Mouse (Mus musculus) spleen, adult 12 weeks (tissue): ENCODE results near the gene Btbd3.

Experiments used
- DNase-seq: peaks from one replicate; pipeline ENCODE4 v3.0.0; 2022; ENCODE audit warnings: low spot score

The Btbd3 gene

DNA sequence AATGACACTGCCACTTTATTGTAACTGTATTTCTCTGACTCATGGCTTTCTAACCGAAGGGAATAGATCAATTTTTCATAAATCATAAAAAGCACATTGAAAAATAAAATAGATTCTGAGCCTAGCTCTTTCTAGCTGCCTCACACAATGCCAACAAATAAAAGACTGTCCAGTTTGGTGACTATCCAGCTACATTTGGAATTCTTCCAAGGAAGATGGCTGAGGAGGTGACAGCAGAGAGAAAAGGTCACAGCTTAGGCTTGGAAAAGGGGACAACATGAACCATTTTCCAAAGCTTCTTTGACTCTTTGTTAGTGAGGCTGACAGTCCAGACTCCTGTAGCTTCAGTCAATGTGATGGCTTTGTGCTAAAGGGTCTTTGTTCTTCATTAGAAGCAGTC, 132.2 kb downstream of the Btbd3 start:
- DNase-seq, result no peak

DNA sequence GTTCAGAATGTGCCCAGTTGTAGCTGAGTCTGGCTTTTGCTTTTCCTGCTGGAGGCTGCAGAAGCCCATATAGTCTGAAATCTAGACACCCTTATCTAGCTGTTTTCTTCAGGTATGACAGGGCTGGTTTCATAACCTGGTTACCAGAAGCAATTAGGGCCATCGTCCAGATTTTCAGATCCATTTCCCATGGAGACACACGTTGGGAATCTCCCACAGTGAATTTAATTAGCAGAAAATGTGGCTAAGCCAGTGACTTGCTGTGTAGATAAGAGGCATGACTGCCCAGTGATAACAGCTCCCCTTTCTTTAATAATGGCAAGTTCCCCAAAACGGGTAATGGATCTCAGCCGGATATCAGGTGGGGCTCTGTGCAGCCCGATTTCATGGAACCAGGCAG, 146.7 kb downstream of the Btbd3 start:
- DNase-seq, result no peak

DNA sequence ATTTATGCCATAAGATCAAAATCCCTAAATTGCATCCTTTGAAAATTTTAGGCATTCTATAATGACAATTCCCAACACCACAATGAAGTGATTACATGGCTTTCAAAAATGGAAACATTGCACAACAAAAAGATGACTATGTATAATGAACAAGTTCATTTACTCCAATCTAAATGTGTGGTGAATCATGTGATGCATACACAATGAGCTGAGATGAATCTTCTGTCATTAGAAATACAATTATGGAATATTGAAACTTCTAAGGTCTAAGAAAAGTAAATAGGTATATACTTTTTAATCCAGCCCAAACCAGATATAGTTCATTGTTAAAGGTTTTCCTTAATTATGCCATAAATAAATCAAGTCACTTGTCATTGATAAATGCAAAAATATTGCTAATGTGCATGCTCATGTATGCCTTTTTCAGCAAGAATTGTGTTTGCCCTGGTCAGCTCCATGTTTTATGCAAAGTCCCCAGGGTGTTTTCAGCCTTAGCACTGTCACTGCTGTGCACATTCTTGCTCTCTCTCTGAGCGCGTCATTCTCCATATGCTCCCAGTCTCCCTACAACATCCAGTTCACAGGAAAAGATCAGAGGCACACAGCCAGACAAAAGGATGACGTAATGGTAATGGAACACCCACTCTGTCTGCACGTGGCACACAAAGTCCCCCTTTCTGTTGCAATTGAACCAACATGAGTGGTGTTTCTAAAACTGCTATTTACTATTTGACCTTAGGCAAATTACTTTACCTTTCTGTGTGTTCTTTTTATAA, 149.6 kb downstream of the Btbd3 start:
- no peak for DNase-seq

DNA sequence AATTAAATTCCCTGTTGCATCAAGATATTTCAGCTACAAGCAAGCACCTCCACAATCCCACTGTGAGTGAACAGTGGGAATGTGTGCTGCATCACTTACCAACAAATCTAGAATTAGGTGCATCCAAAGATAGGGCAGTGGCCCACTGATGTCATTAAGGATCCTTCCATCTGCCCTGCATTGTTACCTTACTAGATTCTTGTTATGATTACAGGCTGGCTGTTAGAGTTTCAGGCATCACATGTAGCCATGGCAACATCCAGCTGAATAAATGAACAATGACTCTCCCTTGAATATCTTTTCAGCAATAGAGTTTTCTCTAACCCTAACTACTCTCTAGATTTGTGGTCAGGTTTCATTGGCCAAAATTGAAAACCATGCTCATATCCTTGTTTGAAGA, 150.3 kb downstream of the Btbd3 start:
- DNase-seq, result no peak

DNA sequence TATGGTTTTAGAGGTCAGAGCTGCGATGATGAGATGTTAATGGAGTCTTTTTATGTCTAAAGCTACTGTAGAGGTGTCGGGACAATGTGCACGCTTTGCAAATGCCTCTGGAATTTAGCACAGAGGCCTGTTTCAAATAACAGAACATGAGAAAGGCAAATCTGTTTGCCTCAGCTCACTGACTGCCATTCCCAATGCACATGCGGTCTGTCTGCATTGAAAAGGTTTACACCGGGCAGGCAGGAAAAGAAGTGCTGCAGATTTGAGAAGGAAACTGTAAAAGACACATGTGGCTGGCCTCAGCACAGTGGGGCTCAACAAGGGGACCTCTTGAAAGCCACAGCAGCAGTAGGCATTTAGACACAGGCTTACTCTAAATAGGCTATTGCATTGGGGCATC, 156.2 kb downstream of the Btbd3 start:
- no peak for DNase-seq

DNA sequence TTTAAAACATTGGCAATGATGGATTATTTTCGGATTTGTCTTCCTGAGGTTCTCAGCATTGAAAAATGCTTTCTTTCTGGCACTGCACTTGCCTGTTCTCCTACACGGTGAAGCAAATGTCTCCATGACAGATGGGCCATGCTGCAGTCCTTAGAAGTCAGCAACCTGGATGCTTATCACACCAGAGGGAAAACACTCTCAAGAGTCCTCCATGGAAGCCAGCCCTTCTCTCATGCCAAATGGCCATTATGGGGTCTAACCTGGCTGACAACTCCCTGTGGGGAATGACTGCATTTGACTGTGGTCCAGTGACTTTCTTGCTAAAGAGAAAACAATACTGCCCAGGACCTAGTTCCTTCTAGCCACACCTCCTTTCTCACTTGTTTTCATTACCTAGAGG, 166.0 kb downstream of the Btbd3 start:
- no peak for DNase-seq

DNA sequence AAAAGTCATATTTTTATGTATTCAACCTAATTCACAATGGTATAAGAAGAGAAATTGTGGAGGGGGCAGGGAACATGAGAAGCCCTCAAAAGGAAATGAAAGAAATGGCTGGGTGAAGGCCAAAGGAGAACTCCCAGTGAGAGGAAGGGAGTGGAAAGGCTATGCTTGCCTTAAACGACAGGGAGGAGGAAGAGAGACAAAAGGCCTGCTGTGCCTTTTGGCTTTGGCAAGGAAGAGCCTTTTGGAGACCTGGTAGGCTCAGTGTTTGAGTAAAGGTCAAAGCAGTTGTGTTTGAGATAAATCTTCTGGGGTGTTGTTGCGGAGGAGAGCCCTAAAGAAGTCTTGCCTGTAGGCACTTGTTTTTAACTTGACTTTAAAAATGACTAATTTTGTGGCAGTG, 175.6 kb downstream of the Btbd3 start:
- DNase-seq, result no peak

DNA sequence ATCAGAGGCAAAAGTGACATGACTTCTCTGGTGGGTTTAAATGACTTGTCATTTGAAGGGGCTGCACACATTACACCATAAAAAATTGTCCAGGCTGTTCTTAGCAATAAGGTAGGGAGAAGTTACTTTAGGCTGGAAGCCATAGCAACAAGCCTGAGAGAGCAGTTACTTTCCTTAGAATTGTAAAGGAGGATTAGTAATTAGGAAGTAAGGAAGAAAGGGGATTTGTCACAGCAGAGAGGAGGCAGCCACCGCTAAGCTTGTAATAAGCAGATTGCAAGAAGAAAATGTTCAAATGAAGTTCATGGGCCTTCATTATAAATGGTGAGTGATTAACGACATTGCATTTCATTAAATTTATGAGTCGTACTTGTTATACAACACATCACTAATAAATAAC, 190.1 kb downstream of the Btbd3 start:
- DNase-seq, result no peak

DNA sequence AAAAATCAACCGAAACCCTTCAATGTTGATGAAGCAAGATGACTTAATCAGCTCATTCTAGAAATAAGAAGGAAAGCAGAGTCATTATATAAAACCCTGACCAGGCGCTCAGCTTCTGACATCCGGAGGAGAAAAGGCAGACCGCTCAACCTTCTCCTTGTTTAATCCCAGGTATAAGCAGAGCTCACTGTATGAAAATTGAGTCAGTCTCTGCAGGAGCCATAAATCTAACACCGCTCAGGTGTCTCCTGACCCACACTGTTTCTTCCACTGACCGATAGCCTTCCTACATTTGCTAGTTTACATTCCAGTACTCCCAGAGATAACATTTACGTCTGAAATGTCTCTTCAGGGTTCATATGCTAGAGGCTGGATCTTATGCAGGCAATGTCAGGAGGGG, 190.6 kb downstream of the Btbd3 start:
- no peak for DNase-seq

DNA sequence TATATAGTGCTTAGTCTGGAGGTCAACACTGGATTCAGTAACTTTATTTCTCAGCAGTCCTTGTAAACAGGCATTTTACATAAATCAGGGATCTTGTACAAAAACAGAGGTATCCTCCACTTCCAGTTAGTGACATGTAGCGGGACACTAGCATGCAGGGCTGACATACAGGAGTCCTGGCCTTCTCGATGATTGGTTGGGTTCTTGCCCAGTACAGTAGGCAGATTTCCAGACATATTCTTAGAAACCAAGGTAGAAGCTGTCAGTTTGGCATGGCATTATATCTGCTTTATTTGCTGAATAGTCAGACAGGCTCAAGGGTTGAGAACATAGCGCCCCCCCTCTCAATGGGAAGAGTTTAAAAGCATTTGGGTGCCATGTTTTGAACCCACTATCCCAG, 191.3 kb downstream of the Btbd3 start:
- no peak for DNase-seq

DNA sequence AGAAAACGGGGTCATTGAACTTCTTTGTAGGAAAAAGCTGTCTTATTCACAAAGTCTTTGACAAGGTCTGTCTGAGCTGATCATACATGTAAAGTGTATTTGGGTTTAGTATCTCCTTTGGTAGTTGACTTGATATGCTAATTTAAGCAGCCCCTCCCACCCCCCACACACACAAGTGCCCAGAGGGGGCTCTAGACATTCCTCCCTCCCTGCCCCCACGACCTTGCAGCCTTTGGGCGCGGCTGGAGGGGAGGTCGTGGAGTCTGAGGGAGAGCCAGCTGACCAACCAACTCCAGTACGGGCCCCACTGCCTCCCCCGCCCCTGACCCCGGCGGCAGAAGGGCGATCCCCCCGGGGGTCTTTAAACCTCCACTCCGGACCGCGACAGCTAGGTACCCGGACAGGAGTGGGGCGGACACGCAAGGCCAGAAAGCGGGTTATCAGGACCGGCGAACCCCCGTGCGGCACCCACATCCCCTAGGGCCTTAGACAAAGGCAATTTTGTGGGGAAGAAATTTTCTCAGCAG, 211.7 kb downstream of the Btbd3 start:
- no peak for DNase-seq

DNA sequence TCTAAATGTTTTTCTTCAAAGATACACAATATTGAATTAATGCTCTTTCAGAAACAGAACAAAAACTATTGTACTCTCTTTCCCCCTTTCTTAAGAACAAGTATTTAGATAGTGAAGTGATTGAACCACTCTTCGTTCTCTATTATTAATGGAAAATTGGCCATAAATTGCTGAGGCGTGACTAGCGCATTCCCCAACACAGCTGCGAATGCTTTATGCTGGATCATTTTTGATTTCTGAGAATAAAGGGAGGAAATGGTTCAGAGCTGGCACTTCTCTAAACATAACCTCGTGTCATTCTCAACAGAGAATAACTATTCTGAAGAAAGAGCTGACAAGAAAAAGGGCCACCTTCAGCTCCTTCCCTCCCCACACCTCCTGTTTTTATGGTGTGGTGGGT, 217.0 kb downstream of the Btbd3 start:
- DNase-seq, result no peak

DNA sequence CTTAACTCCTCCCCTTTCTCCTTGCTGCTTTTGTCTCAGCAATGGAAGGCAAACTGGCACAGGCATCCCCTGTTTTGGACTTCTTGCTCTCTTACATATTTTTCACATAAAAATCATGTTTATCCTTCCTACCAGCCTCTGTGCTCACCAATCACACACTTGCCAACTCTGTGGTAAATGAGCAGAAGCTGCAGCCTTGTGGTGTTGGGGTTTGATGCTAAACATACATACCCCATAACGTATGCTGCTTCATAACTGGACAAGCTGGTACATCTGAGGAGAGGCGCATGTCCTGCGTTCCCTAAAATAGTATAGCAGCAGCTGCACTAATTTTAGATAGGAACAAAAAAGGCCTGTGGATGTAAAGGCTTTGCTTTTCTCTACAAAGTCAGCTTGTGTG, 220.1 kb downstream of the Btbd3 start:
- DNase-seq, result no peak

DNA sequence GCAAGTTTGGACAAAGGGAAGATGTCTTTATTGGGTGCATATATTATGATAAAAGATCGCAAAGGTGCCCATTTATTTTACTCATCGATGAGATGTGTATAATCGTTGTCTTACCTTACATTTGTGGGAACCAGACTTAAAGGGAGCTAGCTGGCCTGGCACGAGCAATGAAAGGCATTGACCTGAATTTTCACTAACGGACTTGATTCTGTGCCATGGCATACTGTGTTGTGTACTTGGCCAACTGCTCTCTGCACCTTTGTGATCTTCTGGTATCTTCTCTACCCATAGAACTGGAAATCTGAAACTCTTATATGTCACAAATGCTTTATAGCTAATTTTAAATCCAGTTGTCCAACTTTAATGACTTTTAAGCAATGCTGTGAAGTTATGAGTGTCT, 220.9 kb downstream of the Btbd3 start:
- DNase-seq, result no peak

DNA sequence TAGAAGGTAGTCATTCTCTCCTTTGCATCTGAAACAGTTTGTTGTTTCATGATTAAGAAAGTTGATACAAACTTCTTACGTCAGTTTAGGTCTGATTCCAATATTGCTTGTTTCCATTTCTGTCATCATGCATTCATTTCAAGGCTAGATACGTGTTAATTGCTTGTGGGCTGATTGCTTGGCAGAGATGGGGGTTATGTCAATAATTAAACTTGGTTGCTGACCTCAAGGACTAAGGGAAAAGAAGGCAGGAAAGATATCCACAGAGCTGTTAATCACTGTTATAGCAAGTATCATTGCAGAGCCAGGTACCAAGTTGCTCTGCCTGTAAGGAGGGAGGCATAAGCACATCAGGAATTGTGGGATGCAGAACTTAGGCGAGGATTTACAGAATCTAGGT, 226.2 kb downstream of the Btbd3 start:
- DNase-seq, result no peak

DNA sequence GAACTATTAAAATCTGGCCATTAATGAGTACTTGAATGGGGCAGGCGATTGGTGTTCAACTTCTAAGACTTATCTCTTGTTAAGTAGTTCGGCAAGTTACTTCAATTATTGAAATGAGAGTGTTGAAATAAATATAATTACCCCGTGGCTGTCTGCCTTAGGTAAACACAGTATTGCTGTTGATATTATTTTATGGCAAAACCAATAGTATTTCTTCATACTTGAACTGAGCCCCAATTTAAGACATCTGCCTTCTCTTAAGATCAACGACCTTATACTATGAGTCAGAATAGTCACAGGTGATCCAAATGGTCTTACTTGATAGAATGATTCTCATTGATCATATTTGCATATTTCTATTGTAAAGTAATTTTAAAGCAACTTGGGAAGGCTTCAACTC, 228.5 kb downstream of the Btbd3 start:
- no peak for DNase-seq

DNA sequence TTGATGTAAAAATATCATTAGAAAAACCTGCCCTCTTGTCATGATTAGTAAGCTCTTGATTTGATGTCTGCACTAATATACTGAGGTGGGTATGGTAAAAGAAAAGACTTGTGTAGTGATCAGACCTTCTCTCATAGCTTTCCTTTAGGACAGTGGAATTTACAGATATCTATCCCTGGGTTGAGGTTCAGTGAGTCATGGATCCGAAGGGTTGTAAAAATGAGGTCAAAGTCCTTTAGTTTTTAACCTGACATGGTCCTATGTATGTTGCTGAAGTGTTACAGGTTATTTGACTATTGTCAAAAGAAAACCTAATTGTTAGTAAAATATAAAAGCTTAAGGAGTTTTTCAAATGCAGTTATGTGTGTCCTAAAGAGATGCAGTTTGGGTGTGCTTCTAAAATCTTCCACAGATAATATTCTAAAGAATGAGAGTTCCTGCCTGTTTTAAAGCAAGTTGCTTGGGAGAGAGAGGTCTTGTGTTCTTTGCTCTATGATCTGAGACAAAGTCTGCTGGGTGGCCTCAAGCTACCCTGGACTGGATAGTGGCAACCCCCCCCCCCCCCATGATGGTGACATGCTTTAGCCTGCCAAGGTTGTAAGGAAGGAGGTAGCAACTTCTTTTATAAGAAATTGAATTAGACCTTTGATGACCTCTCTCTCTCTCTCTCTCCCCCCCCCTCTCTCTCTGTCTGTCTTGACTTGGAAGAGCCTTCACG, 234.5 kb downstream of the Btbd3 start:
- DNase-seq, result no peak

DNA sequence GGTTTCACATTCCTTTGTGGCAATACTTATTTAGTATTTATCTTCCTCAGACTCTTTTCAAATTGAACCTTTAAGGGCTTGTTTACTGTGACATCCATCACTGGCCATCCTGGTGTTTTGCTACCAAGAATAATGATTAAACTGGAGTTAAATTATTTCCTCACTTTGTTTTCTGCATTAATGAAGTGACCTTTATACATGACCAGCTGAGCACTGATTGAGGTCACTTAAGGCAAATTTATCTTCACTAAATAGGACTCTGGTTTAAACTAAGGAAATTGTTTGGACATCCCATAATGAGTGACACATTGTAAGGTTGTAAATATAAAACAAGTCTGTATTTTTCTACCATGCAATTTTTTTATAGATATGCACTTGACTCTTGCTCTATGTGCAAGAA, 235.8 kb downstream of the Btbd3 start:
- no peak for DNase-seq

DNA sequence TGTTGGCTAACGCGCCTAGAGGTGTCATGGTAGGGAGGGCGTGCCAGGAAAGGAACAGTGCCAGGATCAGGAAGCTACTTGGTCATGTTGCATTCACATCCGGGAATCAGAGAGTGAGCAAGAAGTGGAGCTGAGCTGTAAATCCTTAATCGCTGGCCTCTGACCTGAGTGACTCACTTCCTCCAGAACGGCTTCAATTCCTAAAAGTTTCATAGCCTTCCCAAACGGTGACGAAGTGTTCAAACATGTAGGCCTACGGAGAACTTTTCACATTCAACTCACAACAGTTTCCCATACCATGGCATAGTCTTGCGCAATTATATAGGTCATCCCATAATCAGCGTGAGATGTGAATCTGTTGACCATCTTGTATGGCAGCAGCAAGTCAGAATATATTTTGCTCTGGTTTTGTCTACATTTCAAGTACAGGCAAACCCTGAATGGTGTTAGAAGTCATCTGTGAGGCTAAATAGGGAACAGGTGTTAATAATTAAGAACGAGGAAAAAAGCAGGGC, 247.6 kb downstream of the Btbd3 start:
- no peak for DNase-seq

DNA sequence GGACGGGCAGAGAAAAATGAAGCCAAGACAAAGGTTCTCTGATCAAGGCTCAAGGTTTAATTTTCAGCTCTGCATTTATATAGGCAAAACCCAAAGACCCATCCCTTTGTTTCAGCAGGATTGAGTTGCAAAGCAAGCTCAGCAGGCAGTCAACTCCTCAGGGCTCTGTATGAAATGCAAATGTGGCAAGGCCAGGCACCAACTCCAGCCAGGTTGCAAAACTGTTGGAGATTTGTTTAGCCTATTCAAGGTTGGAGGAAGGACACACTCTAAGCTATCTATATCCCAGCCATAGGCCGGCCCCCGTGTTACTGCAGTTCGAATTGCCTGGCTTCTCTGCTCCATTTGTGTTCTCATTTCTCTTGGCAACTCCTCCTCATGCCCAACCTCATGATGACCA, 259.2 kb downstream of the Btbd3 start:
- DNase-seq, result no peak

DNA sequence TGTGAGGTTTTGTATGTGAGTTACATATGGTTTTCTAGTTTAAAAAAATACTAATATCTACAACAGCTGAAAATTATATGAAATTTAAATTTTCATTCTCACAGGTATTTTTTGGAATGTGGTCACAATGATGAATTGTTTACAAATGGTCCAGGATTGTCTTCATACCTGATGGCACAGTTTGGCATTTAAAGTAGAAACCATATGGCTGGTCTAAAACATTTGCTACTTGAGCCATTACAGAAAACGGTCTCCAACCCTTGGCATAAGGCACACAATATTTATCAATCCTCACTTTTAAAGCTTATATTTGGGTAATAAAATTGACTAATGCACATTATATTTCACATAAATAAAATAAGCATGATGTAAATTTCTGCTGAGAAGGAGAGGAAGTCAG, 272.1 kb downstream of the Btbd3 start:
- DNase-seq, result no peak

DNA sequence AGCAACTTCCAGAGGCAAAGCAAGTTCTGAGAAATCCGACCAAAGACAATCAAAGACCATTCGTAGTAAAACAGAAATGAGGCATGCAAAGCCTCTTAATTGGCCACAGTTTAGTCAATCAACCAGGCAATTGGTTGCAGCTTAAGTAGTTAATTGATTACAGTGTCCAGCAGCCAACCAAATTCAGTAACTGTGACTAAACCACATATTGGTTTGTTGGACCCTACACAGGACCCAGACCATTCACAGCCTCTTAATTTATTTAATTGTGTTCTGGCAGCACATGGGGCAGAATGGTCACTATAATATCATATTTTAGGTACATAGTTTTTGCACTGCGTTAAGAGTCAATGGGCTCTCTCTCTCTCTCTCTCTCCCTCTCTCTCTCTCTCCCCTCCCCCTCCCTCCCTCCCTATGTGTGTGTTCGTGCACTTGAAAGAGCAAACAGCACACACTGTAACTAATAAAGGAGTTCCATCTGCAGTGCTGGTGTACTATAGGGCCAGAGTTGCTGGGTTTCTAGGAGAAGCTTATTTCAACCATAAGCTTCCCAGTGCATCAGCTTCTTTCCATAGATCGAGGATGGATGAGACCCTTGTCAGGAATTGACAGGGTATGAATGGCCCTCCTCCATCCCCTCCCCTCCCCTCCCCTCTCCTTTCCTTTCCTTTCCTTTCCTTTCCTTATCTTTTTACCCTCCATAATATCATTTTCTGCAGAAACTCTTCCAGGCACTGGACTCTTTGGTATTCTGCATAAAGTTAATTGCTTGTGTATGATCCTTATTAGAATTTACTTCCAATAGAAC, 275.0 kb downstream of the Btbd3 start:
- no peak for DNase-seq

DNA sequence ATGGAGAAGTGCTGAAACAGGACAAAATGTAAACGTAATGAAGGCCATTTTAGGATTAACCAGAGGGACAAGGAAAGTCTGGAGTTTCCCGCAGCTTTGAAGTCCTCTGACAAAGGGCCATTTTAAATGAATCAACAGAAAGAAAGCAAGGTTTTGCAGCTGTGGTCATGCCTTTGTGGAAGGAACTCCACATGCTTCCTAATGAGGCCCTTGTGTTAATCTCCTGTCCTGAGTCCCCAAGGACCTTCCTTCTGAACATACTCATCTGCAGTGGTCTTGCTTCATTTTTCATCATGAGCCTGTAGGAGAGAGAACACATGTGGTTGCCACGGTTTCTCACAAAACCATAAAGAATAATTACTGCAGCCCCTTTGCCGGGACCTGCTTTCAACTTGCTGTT, 275.6 kb downstream of the Btbd3 start:
- no peak for DNase-seq
